Mouse (Mus musculus): ENCODE results near the gene Snd1. TPM values are rescaled to one million over a fixed set of nuclear protein-coding genes. Genes with fewer than 3 reads are reported as not detected.

Gene Snd1
- polyA plus RNA-seq, 1 experiment: 190 TPM

GRCm38 (mm10) chr6:28572991-28573759 is 98.2 kb downstream of the Snd1 start:
- TF ChIP-seq TCF12 (IDR thresholded peaks at IDR 0.05; ENCODE audit: insufficient read depth, poor library complexity, severe bottlenecking) (peak; percentile 18), MYOD1 (IDR thresholded peaks at IDR 0.05; ENCODE audit: control insufficient read depth in 1 of 3, insufficient read length in 2 of 3, low read depth in 2 of 3) (peak; percentile 48 to 91 (median 91)), POLR2AphosphoS2 (IDR thresholded peaks at IDR 0.05; ENCODE audit: insufficient read length, low read depth) (no peak), MAX (IDR thresholded peaks at IDR 0.05; ENCODE audit: low read depth) (no peak), TCF3 (IDR thresholded peaks at IDR 0.05; ENCODE audit: insufficient read length, low read depth) (peak; percentile 23), REST (IDR thresholded peaks at IDR 0.05; ENCODE audit: insufficient read depth, insufficient read length) (no peak), E2F4 (IDR thresholded peaks at IDR 0.05; ENCODE audit: insufficient read depth) (no peak), CEBPB (IDR thresholded peaks at IDR 0.05; ENCODE audit: insufficient read depth, poor library complexity, severe bottlenecking) (no peak), USF1 (IDR thresholded peaks at IDR 0.05; ENCODE audit: low read depth) (no peak), POLR2A (IDR thresholded peaks at IDR 0.05; ENCODE audit: insufficient read length, low read depth) (no peak), SRF (IDR thresholded peaks at IDR 0.05; ENCODE audit: control insufficient read depth, insufficient read length, low read depth) (no peak), MYOG (IDR thresholded peaks at IDR 0.05; ENCODE audit: control insufficient read depth in 1 of 3, insufficient read depth in 1 of 3, insufficient read length in 2 of 3, low read depth in 2 of 3) (peak; percentile 72 to 90 (median 83))
- Histone ChIP-seq H3K79me2 (ENCODE audit: control insufficient read depth, insufficient read depth) (peaks cover 20% of the 10 kb centered on the region), H3ac (ENCODE audit: control insufficient read depth, insufficient read length) (no peak overlapping the region)

GRCm38 (mm10) chr6:28576356-28577264 is 101.7 kb downstream of the Snd1 start:
- Histone ChIP-seq H3K4me2 (ENCODE audit: low read depth) (no peak overlapping the region), H3K36me3 (ENCODE audit: control insufficient read depth, insufficient read depth) (no peaks in the 10 kb centered on the region), H3K4me3 (no peak overlapping the region), H3ac (ENCODE audit: control insufficient read depth, insufficient read length) (no peak overlapping the region), H3K79me2 (ENCODE audit: control insufficient read depth, insufficient read depth) (peaks cover 24% of the 10 kb centered on the region), H3K27me3 (ENCODE audit: control insufficient read depth, insufficient read depth, insufficient read length) (no peaks in the 10 kb centered on the region)
- no peak for TF ChIP-seq CEBPB (IDR thresholded peaks at IDR 0.05; ENCODE audit: insufficient read depth, poor library complexity, severe bottlenecking)
- no peak for TF ChIP-seq TCF3 (IDR thresholded peaks at IDR 0.05; ENCODE audit: insufficient read length, low read depth)
- no peak for TF ChIP-seq USF1 (IDR thresholded peaks at IDR 0.05; ENCODE audit: low read depth)
- TF ChIP-seq TCF12 (IDR thresholded peaks at IDR 0.05; ENCODE audit: insufficient read depth, poor library complexity, severe bottlenecking): no peak
- TF ChIP-seq POLR2A (IDR thresholded peaks at IDR 0.05; ENCODE audit: insufficient read length, low read depth): no peak
- no peak for TF ChIP-seq E2F4 (IDR thresholded peaks at IDR 0.05; ENCODE audit: insufficient read depth)
- no peak for TF ChIP-seq MYOD1 (IDR thresholded peaks at IDR 0.05; ENCODE audit: control insufficient read depth in 1 of 3, insufficient read length in 2 of 3, low read depth in 2 of 3)
- no peak for TF ChIP-seq POLR2AphosphoS2 (IDR thresholded peaks at IDR 0.05; ENCODE audit: insufficient read length, low read depth)
- TF ChIP-seq REST (IDR thresholded peaks at IDR 0.05; ENCODE audit: insufficient read depth, insufficient read length): no peak
- TF ChIP-seq MAX (IDR thresholded peaks at IDR 0.05; ENCODE audit: low read depth): no peak
- no peak for TF ChIP-seq SRF (IDR thresholded peaks at IDR 0.05; ENCODE audit: control insufficient read depth, insufficient read length, low read depth)
- TF ChIP-seq MYOG (IDR thresholded peaks at IDR 0.05; ENCODE audit: control insufficient read depth in 1 of 3, insufficient read depth in 1 of 3, insufficient read length in 2 of 3, low read depth in 2 of 3): no peak

More at GRCm38 (mm10) chr6:28572991-28573759, 98.2 kb downstream of the Snd1 start:
- H3K36me3 ChIP-seq (ENCODE audit: control insufficient read depth, insufficient read depth): no peaks in the 10 kb centered on the region
- no peaks in the 10 kb centered on the region for H3K27me3 ChIP-seq (ENCODE audit: control insufficient read depth, insufficient read depth, insufficient read length)
- no peak overlapping the region for H3K4me3 ChIP-seq
- peak overlapping the region; percentile 36 for H3K4me2 ChIP-seq (ENCODE audit: low read depth)

- no peak overlapping the region for H3K4me2 ChIP-seq (ENCODE audit: low read depth)
- H3ac ChIP-seq (ENCODE audit: control insufficient read depth, insufficient read length): no peak overlapping the region
- no peak overlapping the region for H3K4me3 ChIP-seq
- peaks cover 23% of the 10 kb centered on the region for H3K79me2 ChIP-seq (ENCODE audit: control insufficient read depth, insufficient read depth)
- peaks cover 6% of the 10 kb centered on the region for H3K36me3 ChIP-seq (ENCODE audit: control insufficient read depth, insufficient read depth)
- TF ChIP-seq MAX (IDR thresholded peaks at IDR 0.05; ENCODE audit: low read depth): no peak
- no peak for TF ChIP-seq POLR2AphosphoS2 (IDR thresholded peaks at IDR 0.05; ENCODE audit: insufficient read length, low read depth)
- TF ChIP-seq CEBPB (IDR thresholded peaks at IDR 0.05; ENCODE audit: insufficient read depth, poor library complexity, severe bottlenecking): no peak
- TF ChIP-seq REST (IDR thresholded peaks at IDR 0.05; ENCODE audit: insufficient read depth, insufficient read length): no peak
- TF ChIP-seq MYOG (IDR thresholded peaks at IDR 0.05; ENCODE audit: control insufficient read depth in 1 of 3, insufficient read depth in 1 of 3, insufficient read length in 2 of 3, low read depth in 2 of 3): no peak
- TF ChIP-seq E2F4 (IDR thresholded peaks at IDR 0.05; ENCODE audit: insufficient read depth): no peak
- no peak for TF ChIP-seq MYOD1 (IDR thresholded peaks at IDR 0.05; ENCODE audit: control insufficient read depth in 1 of 3, insufficient read length in 2 of 3, low read depth in 2 of 3)
- TF ChIP-seq TCF3 (IDR thresholded peaks at IDR 0.05; ENCODE audit: insufficient read length, low read depth): no peak
- no peak for TF ChIP-seq USF1 (IDR thresholded peaks at IDR 0.05; ENCODE audit: low read depth)
- no peak for TF ChIP-seq TCF12 (IDR thresholded peaks at IDR 0.05; ENCODE audit: insufficient read depth, poor library complexity, severe bottlenecking)
- no peak for TF ChIP-seq POLR2A (IDR thresholded peaks at IDR 0.05; ENCODE audit: insufficient read length, low read depth)
- no peak for TF ChIP-seq SRF (IDR thresholded peaks at IDR 0.05; ENCODE audit: control insufficient read depth, insufficient read length, low read depth)
- no peaks in the 10 kb centered on the region for H3K27me3 ChIP-seq (ENCODE audit: control insufficient read depth, insufficient read depth, insufficient read length)
These were observed 107.9 kb downstream of the Snd1 start for GRCm38 (mm10) chr6:28582847-28583246.

GRCm38 (mm10) chr6:28583399-28583798 is 108.5 kb downstream of the Snd1 start:
- Histone ChIP-seq H3ac (ENCODE audit: control insufficient read depth, insufficient read length) (no peak overlapping the region), H3K36me3 (ENCODE audit: control insufficient read depth, insufficient read depth) (peaks cover 6% of the 10 kb centered on the region), H3K4me3 (no peak overlapping the region), H3K4me2 (ENCODE audit: low read depth) (no peak overlapping the region), H3K79me2 (ENCODE audit: control insufficient read depth, insufficient read depth) (peaks cover 23% of the 10 kb centered on the region), H3K27me3 (ENCODE audit: control insufficient read depth, insufficient read depth, insufficient read length) (no peaks in the 10 kb centered on the region)
- TF ChIP-seq CEBPB (IDR thresholded peaks at IDR 0.05; ENCODE audit: insufficient read depth, poor library complexity, severe bottlenecking) (no peak), USF1 (IDR thresholded peaks at IDR 0.05; ENCODE audit: low read depth) (no peak), TCF3 (IDR thresholded peaks at IDR 0.05; ENCODE audit: insufficient read length, low read depth) (no peak), MAX (IDR thresholded peaks at IDR 0.05; ENCODE audit: low read depth) (no peak), SRF (IDR thresholded peaks at IDR 0.05; ENCODE audit: control insufficient read depth, insufficient read length, low read depth) (no peak)

All from myocyte (in vitro differentiated cells).